Mouse (Mus musculus) testis, adult 2 months (tissue): ENCODE results near the gene Grik3. TPM values are rescaled to one million over a fixed set of nuclear protein-coding genes. Genes with fewer than 3 reads are reported as not detected.

Experiments
- H3K27ac ChIP-seq: fragments of 200-500 bp; 2 replicates; pipeline ENCODE4 v1.5.1; 2012; ENCODE audit warnings: low read depth, low read length; ENCODE audit not compliant: control insufficient read depth, insufficient read depth
- H3K27me3 ChIP-seq: fragments of 200-500 bp; 2 replicates; pipeline ENCODE4 v1.6.1; 2012; ENCODE audit warnings: mild to moderate bottlenecking, low read length, moderate library complexity; ENCODE audit not compliant: control insufficient read depth, insufficient read depth
- H3K36me3 ChIP-seq: fragments of 200-500 bp; 2 replicates; pipeline ENCODE4 v1.6.1; 2012; ENCODE audit warnings: mild to moderate bottlenecking, low read length; ENCODE audit not compliant: control insufficient read depth, insufficient read depth
- H3K4me1 ChIP-seq: fragments of 200-500 bp; 2 replicates; pipeline ENCODE4 v1.6.1; 2012; ENCODE audit warnings: low read length; ENCODE audit not compliant: control insufficient read depth, insufficient read depth
- H3K4me3 ChIP-seq: fragments of 200-500 bp; 2 replicates; pipeline ENCODE4 v1.5.1; 2012; ENCODE audit warnings: low read depth, mild to moderate bottlenecking, low read length, moderate library complexity, mixed read lengths; ENCODE audit not compliant: control insufficient read depth
- CTCF ChIP-seq: fragments of 200-500 bp; IDR thresholded peaks from 2 replicates; pipeline ENCODE4 v1.5.1; 2012; ENCODE audit warnings: low read depth, mild to moderate bottlenecking, inconsistent platforms, low read length, moderate library complexity; ENCODE audit not compliant: control insufficient read depth, insufficient read depth, insufficient replicate concordance
- POLR2A ChIP-seq: fragments of 200-500 bp; IDR thresholded peaks from 2 replicates; pipeline ENCODE4 v1.6.1; 2012; ENCODE audit warnings: low read depth, mild to moderate bottlenecking, inconsistent platforms, low read length, moderate library complexity; ENCODE audit not compliant: control insufficient read depth
- polyA plus RNA-seq: library from polyadenylated mRNA; depleted of rRNA; stranded (reverse); fragments of >200 nt; gene quantifications from 2 replicates; pipeline ENCODE4 v1.2.3, GENCODE M21; 2012

Grik3 gene
- polyA plus RNA-seq, 1 experiment = 0.38 TPM

- H3K4me1 ChIP-seq = peaks cover 16% of the 10 kb centered on the region
- H3K36me3 ChIP-seq = no peaks in the 10 kb centered on the region
- no peak for TF ChIP-seq CTCF
- TF ChIP-seq POLR2A = no peak
- peaks cover 3% of the 10 kb centered on the region; the same call in 1 of the 2 replicates for H3K27me3 ChIP-seq
- H3K4me3 ChIP-seq = no peak overlapping the region
- H3K27ac ChIP-seq = no peak overlapping the region
Observed at GRCm38 (mm10) chr4:125487031-125487430, 3.5 kb upstream of the Grik3 start.

GRCm38 (mm10) chr4:125488796-125489637 is 1.5 kb upstream of the Grik3 start:
- peaks cover 16% of the 10 kb centered on the region for H3K4me1 ChIP-seq
- TF ChIP-seq POLR2A = no peak
- no peak for TF ChIP-seq CTCF

GRCm38 (mm10) chr4:125489901-125490590 is 454 bp upstream of the Grik3 start:
- H3K4me1 ChIP-seq = peaks cover 16% of the 10 kb centered on the region
- peaks cover 3% of the 10 kb centered on the region; the same call in 1 of the 2 replicates for H3K27me3 ChIP-seq
- peak overlapping the region; percentile 58 for H3K4me3 ChIP-seq
- TF ChIP-seq CTCF = no peak
- no peaks in the 10 kb centered on the region for H3K36me3 ChIP-seq
- H3K27ac ChIP-seq = no peak overlapping the region

More at GRCm38 (mm10) chr4:125488796-125489637, 1.5 kb upstream of the Grik3 start:
- Histone ChIP-seq H3K27ac (no peak overlapping the region), H3K4me3 (no peak overlapping the region), H3K27me3 (peaks cover 3% of the 10 kb centered on the region; the same call in 1 of the 2 replicates), H3K36me3 (no peaks in the 10 kb centered on the region)

GRCm38 (mm10) chr4:125491505-125492121 is 1.1 kb downstream of the Grik3 start:
- H3K4me1 ChIP-seq = peaks cover 16% of the 10 kb centered on the region

GRCm38 (mm10) chr4:125492122-125492505 is 1.6 kb downstream of the Grik3 start:
- no peaks in the 10 kb centered on the region for H3K36me3 ChIP-seq
- no peak for TF ChIP-seq POLR2A
- TF ChIP-seq CTCF = no peak
- H3K4me1 ChIP-seq = peaks cover 16% of the 10 kb centered on the region
- H3K27me3 ChIP-seq = peaks cover 3% of the 10 kb centered on the region; the same call in 1 of the 2 replicates
- H3K4me3 ChIP-seq = no peak overlapping the region
- no peak overlapping the region for H3K27ac ChIP-seq

More at GRCm38 (mm10) chr4:125491505-125492121, 1.1 kb downstream of the Grik3 start:
- Histone ChIP-seq H3K27me3 (peaks cover 3% of the 10 kb centered on the region; the same call in 1 of the 2 replicates), H3K27ac (no peak overlapping the region), H3K36me3 (no peaks in the 10 kb centered on the region), H3K4me3 (peak overlapping the region; percentile 30)
- TF ChIP-seq CTCF (no peak), POLR2A (no peak)

GRCm38 (mm10) chr4:125492706-125493105 is 2.2 kb downstream of the Grik3 start:
- H3K27me3 ChIP-seq = peaks cover 3% of the 10 kb centered on the region; the same call in 1 of the 2 replicates
- peaks cover 16% of the 10 kb centered on the region for H3K4me1 ChIP-seq

GRCm38 (mm10) chr4:125493124-125493523 is 2.6 kb downstream of the Grik3 start:
- Histone ChIP-seq H3K4me3 (no peak overlapping the region), H3K36me3 (no peaks in the 10 kb centered on the region), H3K4me1 (peaks cover 16% of the 10 kb centered on the region), H3K27me3 (peaks cover 3% of the 10 kb centered on the region; the same call in 1 of the 2 replicates), H3K27ac (no peak overlapping the region)
- no peak for TF ChIP-seq CTCF
- TF ChIP-seq POLR2A = no peak

More at GRCm38 (mm10) chr4:125492706-125493105, 2.2 kb downstream of the Grik3 start:
- H3K27ac ChIP-seq = no peak overlapping the region
- no peaks in the 10 kb centered on the region for H3K36me3 ChIP-seq
- no peak overlapping the region for H3K4me3 ChIP-seq
- TF ChIP-seq CTCF (no peak), POLR2A (no peak)
